ENCODE assay signal across 12 mouse cellular contexts in genomic region chr4:58170430-58170829, GRCm38 (mm10). TPM values are rescaled to one million over a fixed set of nuclear protein-coding genes. Genes with fewer than 3 reads are reported as not detected.
DNase-seq lines count a peak whose midpoint lies in the region; TF ChIP-seq lines count a peak whose summit lies in the region.
"Had no signal": no experiment of that assay in that cellular context is flagged by ENCODE, and none has a peak within 500 bp of the region (broad histone marks: within the 10 kb centered on the region; RNA-seq: fewer than 3 reads in every experiment).

No protein-coding gene starts in this region.

- no peak for TF ChIP-seq CTCF in kidney, adult 2 months (conservative IDR thresholded peaks at IDR 0.05; ENCODE audit: insufficient read depth, insufficient read length, low read depth, low read length)

- peak overlapping the region; percentile 60; the same call in 1 of the 2 replicates for H3K27ac ChIP-seq in kidney, adult 2 months (ENCODE audit: insufficient read depth, low read depth, low read length)
- H3K27ac ChIP-seq: embryonic facial prominence, embryonic 13.5 days; hindbrain, embryonic 13.5 days had no signal

- intact Hi-C loops in heart, postnatal 14 days (cut with DNase I), result no loop called here

- no peak for TF ChIP-seq POLR2A in kidney, adult 2 months (IDR thresholded peaks at IDR 0.05; ENCODE audit: low read depth, low read length)

- no peaks in the 10 kb centered on the region for H3K4me1 ChIP-seq in kidney, adult 2 months (ENCODE audit: control insufficient read depth, insufficient read depth, low read length)
- H3K4me1 ChIP-seq: hindbrain, embryonic 13.5 days had no signal

- no peak overlapping the region for H3K4me3 ChIP-seq in kidney, adult 2 months (ENCODE audit: insufficient read depth, low read depth, low read length)
- H3K4me3 ChIP-seq: embryonic facial prominence, embryonic 13.5 days; hindbrain, embryonic 13.5 days; myocyte had no signal

- H3K27me3 ChIP-seq in kidney, adult 2 months (replicated peaks; ENCODE audit: control insufficient read depth, insufficient read depth, low read length), result no peaks in the 10 kb centered on the region
- H3K27me3 ChIP-seq: embryonic facial prominence, embryonic 13.5 days; hindbrain, embryonic 13.5 days had no signal

- H3K36me3 ChIP-seq in kidney, adult 2 months (ENCODE audit: control insufficient read depth, insufficient read depth, low read length), result no peaks in the 10 kb centered on the region
- H3K36me3 ChIP-seq: hindbrain, embryonic 13.5 days had no signal

- DNase-seq in kidney, adult 2 months, result peak; percentile 36
- DNase-seq in kidney, adult 18-20 months, result no peak
- DNase-seq in heart, postnatal 14 days, result peak; percentile 33 to 63
- DNase-seq in kidney, postnatal 10 days, result peak; percentile 70
- DNase-seq in skeletal muscle tissue, adult 2 months (ENCODE audit: low read depth, low spot score), result peak; percentile 73
- no peak for DNase-seq in layer of hippocampus, adult 18-20 months (ENCODE audit: low spot score in 2 of 2)
- DNase-seq in layer of hippocampus, postnatal 14 days (ENCODE audit: low spot score in 2 of 2), result no peak
- DNase-seq: liver, postnatal 0 days; thymus, postnatal 14 days had no signal

- 77% methylated on average over 5 of the region's 5 CpGs for WGBS in kidney, adult 2 months

RNA-seq across cellular contexts. Expression of gene Svep1, which starts 36.2 kb away (rescaled TPM):
- 8.9 and 10.6 TPM in 2 replicates for polyA plus RNA-seq in kidney, adult 2 months (2012; rRNA removed)
- total RNA-seq in heart, postnatal 14 days (2021), result 1 to 10 TPM; 9.2 to 9.7 TPM
- under 1 TPM; 0.45 to 0.86 TPM for total RNA-seq in layer of hippocampus, adult 18-20 months (2021)
- total RNA-seq in layer of hippocampus, postnatal 14 days (2021), result 1 to 10 TPM; 1.3 to 1.5 TPM

Comparison
In these comparisons a context has a peak if more than half of its experiments do, and no peak if none do; other contexts are left out.
1. DNase-seq: peak in kidney, adult 2 months (single experiment), heart, postnatal 14 days (2 of 2), kidney, postnatal 10 days (single experiment) and skeletal muscle tissue, adult 2 months (single experiment); none in kidney, adult 18-20 months (single experiment), layer of hippocampus, adult 18-20 months (0 of 2) and layer of hippocampus, postnatal 14 days (0 of 2).
2. RNA of gene Svep1, which starts 36.2 kb away (total RNA-seq): 9.2 to 9.7 TPM in heart, postnatal 14 days; 1.3 to 1.5 TPM in layer of hippocampus, postnatal 14 days and 0.45 to 0.86 TPM in layer of hippocampus, adult 18-20 months; every median in the first group is over 4 times any median in the second.